Mouse (Mus musculus): ENCODE measurements around the gene Btbd11. TPM values are rescaled to one million over a fixed set of nuclear protein-coding genes. Genes with fewer than 3 reads are reported as not detected.
A peak's percentile ranks its signal among the peaks of the same experiment; 100 is the strongest.

Gene Btbd11
- polyA plus RNA-seq, 1 experiment from 2014 or later = 1.9 TPM

DNA sequence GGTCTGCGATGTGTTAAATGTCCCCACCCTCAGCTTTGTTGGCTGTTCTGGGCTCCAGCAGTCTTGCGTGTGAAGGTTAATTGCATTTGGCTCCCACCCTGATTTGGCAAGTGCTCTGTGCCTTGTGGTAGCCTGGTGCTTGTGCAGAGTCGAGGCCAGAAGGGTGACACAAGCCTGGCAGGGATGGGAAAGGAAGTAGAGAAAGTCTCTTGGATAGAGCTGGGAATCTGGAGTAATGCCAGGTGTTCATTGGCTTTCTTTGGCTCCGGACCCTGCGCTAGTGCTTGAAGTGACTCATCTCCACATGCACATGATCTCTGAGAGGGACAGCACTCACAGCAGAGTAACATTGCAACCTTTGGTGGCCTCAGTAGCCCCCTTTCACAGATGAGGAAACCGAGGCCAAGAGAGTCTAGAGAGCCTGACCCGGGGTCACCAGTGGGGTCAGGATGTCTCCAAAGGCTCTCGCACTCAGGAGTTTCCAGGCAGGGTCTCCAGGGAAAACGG, 211.5 kb downstream of the Btbd11 start:
- Histone ChIP-seq H3K4me2 (replicated peaks; ENCODE audit: low read depth) (peak overlapping the region; percentile 79), H3K9me3 (ENCODE audit: control insufficient read depth, low read length) (no peaks in the 10 kb centered on the region), H3K36me3 (ENCODE audit: control insufficient read depth, insufficient read depth, low read length) (no peaks in the 10 kb centered on the region), H3K27me3 (ENCODE audit: control insufficient read depth, insufficient read depth, low read length) (no peaks in the 10 kb centered on the region), H3K4me1 (replicated peaks; ENCODE audit: control insufficient read depth, insufficient read depth) (0 out of 2 replicates have a peak, but pooled peaks cover 4% of the 10 kb centered on the region), H3K9ac (ENCODE audit: low read length) (peak overlapping the region; percentile 51), H3K27ac (replicated peaks) (no peak overlapping the region), H3K4me3 (ENCODE audit: low read depth, low read length) (peak overlapping the region; percentile 38)
- 22% methylated on average over 9 of the region's 9 CpGs for WGBS
- ATAC-seq (ENCODE audit: low FRiP score, low TSS enrichment) = peak; percentile 51
- TF ChIP-seq CTCF (IDR thresholded peaks at IDR 0.05; ENCODE audit: low read depth) (no peak), EP300 (optimal IDR thresholded peaks at IDR 0.05) (no peak)
- DNase-seq (ENCODE audit: low spot score) = peak; percentile 15

DNA sequence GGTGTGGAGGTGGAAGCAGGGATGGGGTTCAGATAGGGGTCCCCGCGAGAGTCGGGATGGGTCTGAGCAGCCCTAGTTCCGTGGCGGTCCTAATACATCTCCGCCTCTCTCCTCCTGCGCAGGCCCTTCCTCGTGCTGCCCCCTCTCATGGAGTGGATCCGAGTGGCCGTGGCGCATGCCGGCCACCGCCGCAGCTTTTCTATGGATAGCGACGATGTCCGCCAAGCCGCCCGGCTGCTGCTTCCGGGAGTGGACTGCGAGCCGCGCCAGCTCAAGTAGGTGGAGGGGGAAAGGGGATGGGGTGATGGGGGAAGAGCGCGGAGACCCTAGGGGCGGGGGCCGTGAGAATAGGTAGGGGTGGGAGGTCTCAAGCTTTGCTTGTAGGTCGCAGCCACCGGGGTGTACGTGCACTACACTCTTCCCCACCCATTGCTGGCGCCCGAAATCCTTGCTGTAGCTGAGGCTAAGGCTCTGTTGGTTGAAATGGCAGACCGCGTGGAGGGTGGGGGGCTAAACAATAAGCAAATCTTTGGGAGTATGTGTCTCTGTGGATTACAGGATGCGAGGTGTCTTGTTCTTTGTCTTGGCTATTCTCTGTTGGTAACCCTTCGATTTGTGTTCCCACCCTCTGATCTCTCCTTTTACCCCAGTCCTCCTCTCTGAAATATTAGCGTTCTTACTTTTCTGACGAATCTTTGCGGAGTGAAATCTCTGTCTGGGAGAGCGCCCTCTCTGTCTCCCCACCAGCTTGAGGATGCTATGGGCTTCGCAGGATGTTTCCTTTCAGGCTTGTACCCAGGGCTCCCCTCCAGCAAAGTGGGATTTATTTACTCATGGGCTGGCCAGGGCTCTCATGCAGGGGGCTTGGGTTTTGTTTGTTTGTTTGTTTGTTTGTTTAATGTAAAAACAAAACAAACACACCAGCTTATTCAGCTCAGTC, 212.3 kb downstream of the Btbd11 start:
- DNase-seq (ENCODE audit: low spot score) (peak; percentile 28), ATAC-seq (ENCODE audit: low FRiP score, low TSS enrichment) (peak; percentile 42; the same call in 1 of the 2 replicates)
- Histone ChIP-seq H3K9ac (ENCODE audit: low read length) (peak overlapping the region; percentile 51), H3K36me3 (ENCODE audit: control insufficient read depth, insufficient read depth, low read length) (no peaks in the 10 kb centered on the region), H3K27me3 (ENCODE audit: control insufficient read depth, insufficient read depth, low read length) (no peaks in the 10 kb centered on the region), H3K4me3 (ENCODE audit: low read depth, low read length) (peak overlapping the region; percentile 38), H3K27ac (replicated peaks) (no peak overlapping the region), H3K4me1 (replicated peaks; ENCODE audit: control insufficient read depth, insufficient read depth) (0 out of 2 replicates have a peak, but pooled peaks cover 4% of the 10 kb centered on the region), H3K4me2 (replicated peaks; ENCODE audit: low read depth) (peak overlapping the region; percentile 79), H3K9me3 (ENCODE audit: control insufficient read depth, low read length) (no peaks in the 10 kb centered on the region)
- WGBS = 1% methylated on average over 40 of the region's 41 CpGs
- TF ChIP-seq CTCF (IDR thresholded peaks at IDR 0.05; ENCODE audit: low read depth) (no peak; the same call in 1 of the 2 replicates), EP300 (optimal IDR thresholded peaks at IDR 0.05) (no peak)

DNA sequence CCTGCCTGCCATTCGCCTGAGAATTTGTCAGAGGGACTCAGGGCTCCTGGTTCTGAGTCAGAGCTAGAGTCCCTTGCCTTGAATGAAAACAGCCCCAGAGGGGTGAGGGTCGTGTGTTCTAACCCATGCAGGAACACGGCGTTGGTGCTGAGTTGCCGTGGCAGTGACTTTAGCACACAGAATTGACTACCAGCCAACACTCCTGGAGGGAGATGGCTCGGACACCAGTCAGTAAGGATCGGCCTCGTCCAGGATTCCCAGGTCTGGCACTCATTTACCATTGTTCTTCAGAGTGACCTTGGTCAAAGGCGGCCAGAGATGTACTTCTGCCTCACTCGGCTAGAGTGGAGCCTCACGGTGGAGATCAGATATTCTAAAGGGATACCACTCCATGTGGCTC, 215.9 kb downstream of the Btbd11 start:
- Histone ChIP-seq H3K36me3 (ENCODE audit: control insufficient read depth, insufficient read depth, low read length) (no peaks in the 10 kb centered on the region), H3K9ac (ENCODE audit: low read length) (no peak overlapping the region), H3K27ac (replicated peaks) (no peak overlapping the region), H3K4me2 (replicated peaks; ENCODE audit: low read depth) (no peak overlapping the region), H3K27me3 (ENCODE audit: control insufficient read depth, insufficient read depth, low read length) (no peaks in the 10 kb centered on the region), H3K4me3 (ENCODE audit: low read depth, low read length) (no peak overlapping the region), H3K9me3 (ENCODE audit: control insufficient read depth, low read length) (no peaks in the 10 kb centered on the region), H3K4me1 (replicated peaks; ENCODE audit: control insufficient read depth, insufficient read depth) (0 out of 2 replicates have a peak, but pooled peaks cover 4% of the 10 kb centered on the region)
- no peak for DNase-seq (ENCODE audit: low spot score)
- no peak for ATAC-seq (ENCODE audit: low FRiP score, low TSS enrichment)
- 89% methylated on average over 11 of the region's 11 CpGs for WGBS
- TF ChIP-seq CTCF (IDR thresholded peaks at IDR 0.05; ENCODE audit: low read depth) = no peak
- no peak for TF ChIP-seq EP300 (optimal IDR thresholded peaks at IDR 0.05)

GRCm38 (mm10) chr10:85604556-85604955, 217.9 kb downstream of the Btbd11 start:
- Histone ChIP-seq H3K27ac (replicated peaks) (no peak overlapping the region), H3K27me3 (ENCODE audit: control insufficient read depth, insufficient read depth, low read length) (no peaks in the 10 kb centered on the region), H3K4me3 (ENCODE audit: low read depth, low read length) (no peak overlapping the region), H3K4me2 (replicated peaks; ENCODE audit: low read depth) (no peak overlapping the region), H3K36me3 (ENCODE audit: control insufficient read depth, insufficient read depth, low read length) (no peaks in the 10 kb centered on the region), H3K9ac (ENCODE audit: low read length) (no peak overlapping the region), H3K9me3 (ENCODE audit: control insufficient read depth, low read length) (no peaks in the 10 kb centered on the region), H3K4me1 (replicated peaks; ENCODE audit: control insufficient read depth, insufficient read depth) (no peaks in the 10 kb centered on the region)
- ATAC-seq (ENCODE audit: low FRiP score, low TSS enrichment) (no peak), DNase-seq (ENCODE audit: low spot score) (no peak)
- WGBS = 80% methylated on average over 9 of the region's 9 CpGs
- TF ChIP-seq EP300 (optimal IDR thresholded peaks at IDR 0.05) (no peak), CTCF (IDR thresholded peaks at IDR 0.05; ENCODE audit: low read depth) (no peak)

DNA sequence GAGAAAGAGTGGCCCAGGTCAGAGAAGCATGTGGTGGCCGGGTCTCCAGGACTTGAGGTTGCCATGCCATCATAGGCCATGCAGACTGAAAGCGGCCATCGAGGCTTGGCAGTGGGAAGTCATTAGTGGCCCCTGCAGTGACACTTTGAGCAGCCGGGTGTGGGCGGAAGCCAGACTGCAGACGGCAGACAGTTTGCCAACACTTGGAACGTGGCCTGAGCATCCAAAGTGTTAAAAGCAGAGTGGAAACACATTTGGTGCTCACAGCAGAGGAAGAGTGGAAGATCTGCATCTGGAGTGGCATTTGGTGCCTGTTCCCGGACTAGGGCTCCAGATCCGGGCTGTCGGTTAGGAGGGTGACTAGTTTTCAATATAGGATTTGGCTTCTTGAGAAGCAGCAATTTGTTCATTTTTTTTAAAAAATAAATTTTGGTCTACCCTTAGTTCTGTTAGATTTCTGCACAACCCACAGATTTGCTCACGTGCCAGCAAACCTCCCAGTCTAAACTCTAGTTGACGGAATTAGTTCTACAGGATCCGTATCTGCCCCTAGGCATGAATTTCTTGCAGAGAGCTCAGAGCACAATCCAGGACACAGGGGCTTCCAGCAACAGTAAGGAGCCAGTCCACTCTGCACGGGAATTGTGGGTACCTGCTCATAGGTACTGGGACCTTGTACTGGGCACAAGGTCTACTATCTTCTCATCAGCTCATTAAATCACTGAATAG, 222.1 kb downstream of the Btbd11 start:
- Histone ChIP-seq H3K4me3 (ENCODE audit: low read depth, low read length) (no peak overlapping the region), H3K9me3 (ENCODE audit: control insufficient read depth, low read length) (no peaks in the 10 kb centered on the region), H3K27me3 (ENCODE audit: control insufficient read depth, insufficient read depth, low read length) (no peaks in the 10 kb centered on the region), H3K4me1 (replicated peaks; ENCODE audit: control insufficient read depth, insufficient read depth) (no peaks in the 10 kb centered on the region), H3K36me3 (ENCODE audit: control insufficient read depth, insufficient read depth, low read length) (no peaks in the 10 kb centered on the region), H3K27ac (replicated peaks) (no peak overlapping the region), H3K9ac (ENCODE audit: low read length) (no peak overlapping the region), H3K4me2 (replicated peaks; ENCODE audit: low read depth) (no peak overlapping the region)
- DNase-seq (ENCODE audit: low spot score) (no peak), ATAC-seq (ENCODE audit: low FRiP score, low TSS enrichment) (no peak)
- 84% methylated on average over 14 of the region's 14 CpGs for WGBS
- TF ChIP-seq EP300 (optimal IDR thresholded peaks at IDR 0.05) = no peak
- TF ChIP-seq CTCF (IDR thresholded peaks at IDR 0.05; ENCODE audit: low read depth) = no peak
